Mouse (Mus musculus): ENCODE data around the gene Net1. TPM values are rescaled to one million over a fixed set of nuclear protein-coding genes. Genes with fewer than 3 reads are reported as not detected.
"Not testable (repeated sequence)": the region's sequence is repeated elsewhere in the genome, so short reads cannot be mapped to it uniquely, and the experiment has no call there.

Gene Net1
- total RNA-seq, 2 experiments from 2014 or later, result 32.8 to 41.4 TPM

GRCm38 (mm10) chr13:3837312-3837807 lies 80.7 kb downstream of the Net1 start, which contains the start of gene Calm4:
Calm4 (plus strand) TSS chr13:3837757.
- not testable (repeated sequence) for DNase-seq (ENCODE audit: low spot score in 2 of 2)

- DNase-seq (ENCODE audit: low spot score in 2 of 2), result not testable (repeated sequence)
Observed at GRCm38 (mm10) chr13:3833644-3834043, 84.4 kb downstream of the Net1 start.

GRCm38 (mm10) chr13:3832450-3832849 lies 85.6 kb downstream of the Net1 start:
- DNase-seq (ENCODE audit: low spot score in 2 of 2), result no peak

Small RNA genes within 50 kb of the gene (microRNA-seq; reads per million reads assigned to microRNA genes)
- 0 reads per million in 2 experiments for gene Gm22460

Other genes with a start within 250 kb of the Net1 start
- not detected for gene Calml3, start 113.9 kb downstream of the Net1 start, total RNA-seq (2021)
- gene Calm4, start 80.5 kb downstream of the Net1 start, total RNA-seq (2021), result not detected
- not detected for gene Calm5, start 64.0 kb downstream of the Net1 start, total RNA-seq (2021)
- gene Tubal3, start 54 bp upstream of the Net1 start, total RNA-seq (2021), result not detected
- not detected for gene Ucn3, start 27.1 kb upstream of the Net1 start, total RNA-seq (2021)
- under 1 TPM; 0.72 to 0.74 TPM for gene Akr1c14, start 130.8 kb upstream of the Net1 start, total RNA-seq (2021)
- 1 to 10 TPM; 1.8 to 3.6 TPM for gene Akr1c18, start 232.4 kb upstream of the Net1 start, total RNA-seq (2021)

All from layer of hippocampus, adult 18-20 months (tissue).